Mouse (Mus musculus) cerebral cortex, adult 2 months (tissue): ENCODE results near the gene Calhm3.

Experiments
- WGBS: fragments of 180-500 bp; shearing (Covaris S2); methylation state at CpG from one replicate; pipeline ENCODE4 v1.1.7; 2018; 5-methylcytosine and 5-hydroxymethylcytosine counted together

The Calhm3 gene

GRCm38 (mm10) chr19:47118634-47119033 lies 38.9 kb downstream of the Calhm3 start:
- 51% methylated on average over 2 of the region's 2 CpGs for WGBS

- WGBS, result 97% methylated on average over 9 of the region's 9 CpGs
Measured at GRCm38 (mm10) chr19:47104641-47105271, 52.8 kb downstream of the Calhm3 start.
